Mouse (Mus musculus) heart, embryonic 15.5 days (tissue): ENCODE measurements at regions not wholly inside any gene's neighbourhood (a gene's known extent, or its start where the extent isn't known, plus 50 kb on each side); places are given as distances from the start of the nearest gene placed in this dataset.
"Not testable (repeated sequence)": the region's sequence is repeated elsewhere in the genome, so short reads cannot be mapped to it uniquely, and the experiment has no call there.

Experiments used
- ATAC-seq: fragments of 200-750 bp; cut with Nextera tagmentation; replicated peaks from 2 replicates; pipeline ENCODE4 v1.8.0; 2017; ENCODE audit warnings: low read depth, moderate TSS enrichment; ENCODE audit not compliant: insufficient number of reproducible peaks, insufficient read depth, low FRiP score
- H3K27ac ChIP-seq: fragments of 300-500 bp; sonication (generic); 2 replicates; pipeline ENCODE4 v1.5.1; 2015; ENCODE audit warnings: mild to moderate bottlenecking, inconsistent platforms
- H3K27me3 ChIP-seq: fragments of 300-500 bp; sonication (generic); 2 replicates; pipeline ENCODE4 v1.6.1; 2015; ENCODE audit warnings: inconsistent platforms
- H3K36me3 ChIP-seq: fragments of 300-500 bp; sonication (generic); 2 replicates; pipeline ENCODE4 v1.6.1; 2015; ENCODE audit warnings: mild to moderate bottlenecking, inconsistent platforms
- H3K4me1 ChIP-seq: fragments of 300-500 bp; sonication (generic); replicated peaks from 2 replicates; pipeline ENCODE4 v1.6.1; 2015; ENCODE audit warnings: inconsistent platforms
- H3K4me2 ChIP-seq: fragments of 300-500 bp; sonication (generic); 2 replicates; pipeline ENCODE4 v1.6.1; 2015; ENCODE audit warnings: inconsistent platforms, mild to moderate bottlenecking, moderate library complexity
- H3K4me3 ChIP-seq: fragments of 300-500 bp; sonication (generic); 2 replicates; pipeline ENCODE4 v1.5.1; 2015; ENCODE audit warnings: mild to moderate bottlenecking, inconsistent platforms
- H3K9ac ChIP-seq: fragments of 300-500 bp; sonication (generic); 2 replicates; pipeline ENCODE4 v1.6.1; 2015; ENCODE audit warnings: mild to moderate bottlenecking, inconsistent platforms
- H3K9me3 ChIP-seq: fragments of 300-500 bp; sonication (generic); replicated peaks from 2 replicates; pipeline ENCODE4 v1.6.1; 2016; ENCODE audit warnings: inconsistent platforms
- WGBS: fragments of 180-500 bp; shearing (Covaris S2); methylation state at CpG from one replicate; pipeline ENCODE4 v1.1.7; 2015; ENCODE audit warnings: mixed read lengths; 5-methylcytosine and 5-hydroxymethylcytosine counted together

DNA sequence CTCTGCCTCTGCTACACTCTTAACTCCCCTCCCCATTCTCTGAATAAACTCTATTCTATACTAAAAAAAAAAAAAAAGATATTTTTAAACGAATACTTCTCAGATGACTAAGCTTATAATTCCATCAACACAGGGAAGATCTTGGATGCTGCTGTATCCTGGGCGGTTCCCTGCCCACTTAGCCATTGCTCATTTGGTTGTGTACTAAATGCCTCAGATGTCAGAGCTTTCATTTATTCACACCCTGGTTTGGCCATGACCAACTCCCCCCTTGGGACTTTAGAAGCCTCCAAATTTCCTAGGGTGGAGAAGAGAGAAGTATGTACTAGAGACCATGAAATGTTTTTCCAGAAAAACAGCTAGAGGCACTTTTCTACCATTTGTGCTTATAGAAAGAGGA is 382.3 kb upstream of the Klhl29 start:
- Histone ChIP-seq H3K9ac (no peak overlapping the region), H3K4me2 (no peak overlapping the region), H3K27ac (no peak overlapping the region), H3K4me3 (no peak overlapping the region), H3K36me3 (no peaks in the 10 kb centered on the region), H3K9me3 (no peaks in the 10 kb centered on the region), H3K27me3 (no peaks in the 10 kb centered on the region), H3K4me1 (no peaks in the 10 kb centered on the region)
- WGBS = 59% methylated on average over 2 of the region's 2 CpGs
- ATAC-seq = no peak

DNA sequence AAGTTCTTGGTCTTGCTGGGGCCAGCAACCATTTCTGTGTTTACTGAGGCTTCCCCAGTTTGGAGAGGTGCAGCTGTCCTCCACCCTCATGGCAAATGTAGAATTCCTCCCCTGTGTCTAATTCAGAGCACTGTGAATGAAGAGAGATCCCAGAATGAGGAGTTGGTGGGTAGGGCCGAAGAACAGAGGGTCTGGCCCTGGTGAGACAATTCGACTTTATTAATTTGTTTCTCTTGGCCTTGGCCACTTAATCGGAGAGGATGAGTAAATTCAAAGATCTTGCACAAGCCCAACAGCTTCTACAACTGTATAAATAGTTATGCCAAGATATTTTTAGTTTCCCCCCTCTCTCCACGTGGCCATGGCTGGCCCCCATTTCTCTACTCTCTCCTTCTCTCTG is 381.9 kb upstream of the Klhl29 start:
- no peak overlapping the region for H3K9ac ChIP-seq
- H3K36me3 ChIP-seq = no peaks in the 10 kb centered on the region
- no peaks in the 10 kb centered on the region for H3K27me3 ChIP-seq
- 70% methylated on average over 4 of the region's 4 CpGs for WGBS
- H3K4me2 ChIP-seq = no peak overlapping the region
- ATAC-seq = no peak
- H3K4me1 ChIP-seq = no peaks in the 10 kb centered on the region
- no peaks in the 10 kb centered on the region for H3K9me3 ChIP-seq
- no peak overlapping the region for H3K27ac ChIP-seq
- H3K4me3 ChIP-seq = no peak overlapping the region

DNA sequence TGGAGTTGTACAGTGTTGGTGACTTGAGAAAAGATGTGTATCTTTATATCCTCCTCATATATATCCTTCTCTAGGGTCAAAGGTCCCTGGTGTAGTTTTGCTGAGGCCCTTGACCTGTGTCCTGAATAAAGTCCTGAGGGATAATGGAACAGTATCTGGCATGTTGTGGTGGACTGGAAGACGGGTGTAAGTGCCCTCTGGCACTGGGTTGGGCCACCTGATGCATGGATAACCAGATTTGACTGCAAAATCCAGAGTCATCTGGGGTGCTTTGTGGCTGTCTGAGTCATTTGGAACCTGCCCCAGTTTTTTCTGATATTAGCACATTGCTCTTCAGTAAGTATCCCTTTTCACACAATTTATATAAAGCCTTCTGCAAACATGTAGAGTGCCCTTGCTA is 378.3 kb upstream of the Klhl29 start:
- no peaks in the 10 kb centered on the region for H3K9me3 ChIP-seq
- no peak overlapping the region for H3K4me2 ChIP-seq
- no peak for ATAC-seq
- H3K27ac ChIP-seq = no peak overlapping the region
- H3K36me3 ChIP-seq = no peaks in the 10 kb centered on the region
- H3K4me3 ChIP-seq = no peak overlapping the region
- no peaks in the 10 kb centered on the region for H3K27me3 ChIP-seq
- H3K4me1 ChIP-seq = no peaks in the 10 kb centered on the region
- no peak overlapping the region for H3K9ac ChIP-seq
- WGBS = 53% methylated on average over 1 of the region's 1 CpGs

DNA sequence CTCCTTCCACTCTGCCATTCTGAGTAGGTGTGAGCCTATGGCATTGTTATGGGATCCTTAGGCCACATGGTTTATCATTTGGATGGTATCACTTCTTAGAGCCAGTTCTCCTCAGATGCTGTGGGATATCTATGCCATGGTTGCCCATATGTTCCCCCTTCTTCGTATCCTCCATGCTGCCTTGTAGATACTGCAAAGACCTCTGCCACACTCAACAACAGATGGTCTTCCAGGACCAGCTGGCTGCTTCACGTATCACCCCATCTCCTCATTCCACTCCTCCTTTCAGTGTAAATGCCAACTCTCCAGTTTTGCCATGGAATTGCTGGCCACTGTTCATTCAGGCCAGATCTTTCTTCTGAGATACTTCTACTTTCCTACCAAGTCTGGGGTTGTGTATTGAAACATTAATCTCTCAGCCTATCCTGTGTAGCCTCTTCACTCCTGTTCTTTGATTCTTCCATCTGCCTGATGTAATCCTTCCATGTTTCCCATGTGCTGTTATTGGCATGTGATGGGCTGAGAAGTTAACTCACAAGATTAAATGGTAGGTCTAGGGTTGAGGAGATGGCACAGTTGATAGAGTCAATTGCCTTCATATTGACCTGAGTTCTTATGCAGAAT is 368.7 kb upstream of the Klhl29 start:
- no peak for ATAC-seq
- 79% methylated on average over 2 of the region's 2 CpGs for WGBS

DNA sequence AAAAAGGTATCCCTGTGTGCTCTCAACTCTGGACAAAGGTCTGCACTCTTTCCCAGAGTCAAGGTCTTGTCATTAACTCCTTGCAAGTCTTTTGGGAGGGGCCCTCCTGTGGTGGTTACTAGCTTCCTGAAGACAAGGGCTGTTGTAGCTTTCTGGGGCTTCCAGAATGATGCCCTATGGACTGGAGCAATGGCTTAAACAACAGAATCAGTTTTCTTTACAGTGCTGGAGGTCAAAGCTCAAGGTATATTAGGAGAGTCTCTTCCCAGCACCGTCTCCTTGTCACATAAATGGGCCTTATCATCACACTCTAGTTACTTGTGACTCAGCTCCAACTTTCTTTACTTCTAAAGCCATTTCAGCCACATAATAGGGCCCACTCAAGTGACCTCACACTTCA is 360.6 kb upstream of the Klhl29 start:
- WGBS = 53% methylated on average over 1 of the region's 1 CpGs
- no peak overlapping the region for H3K4me3 ChIP-seq
- no peaks in the 10 kb centered on the region for H3K4me1 ChIP-seq
- no peaks in the 10 kb centered on the region for H3K27me3 ChIP-seq
- ATAC-seq = no peak
- H3K4me2 ChIP-seq = no peak overlapping the region
- H3K9ac ChIP-seq = no peak overlapping the region
- H3K27ac ChIP-seq = no peak overlapping the region
- no peaks in the 10 kb centered on the region for H3K9me3 ChIP-seq
- no peaks in the 10 kb centered on the region for H3K36me3 ChIP-seq

More for the DNA sequence above, 368.7 kb upstream of the Klhl29 start:
- no peaks in the 10 kb centered on the region for H3K27me3 ChIP-seq
- H3K4me1 ChIP-seq = no peaks in the 10 kb centered on the region
- no peak overlapping the region for H3K9ac ChIP-seq
- H3K4me2 ChIP-seq = no peak overlapping the region
- H3K27ac ChIP-seq = no peak overlapping the region
- no peaks in the 10 kb centered on the region; the same call in 1 of the 2 replicates for H3K9me3 ChIP-seq
- H3K36me3 ChIP-seq = no peaks in the 10 kb centered on the region
- H3K4me3 ChIP-seq = no peak overlapping the region

DNA sequence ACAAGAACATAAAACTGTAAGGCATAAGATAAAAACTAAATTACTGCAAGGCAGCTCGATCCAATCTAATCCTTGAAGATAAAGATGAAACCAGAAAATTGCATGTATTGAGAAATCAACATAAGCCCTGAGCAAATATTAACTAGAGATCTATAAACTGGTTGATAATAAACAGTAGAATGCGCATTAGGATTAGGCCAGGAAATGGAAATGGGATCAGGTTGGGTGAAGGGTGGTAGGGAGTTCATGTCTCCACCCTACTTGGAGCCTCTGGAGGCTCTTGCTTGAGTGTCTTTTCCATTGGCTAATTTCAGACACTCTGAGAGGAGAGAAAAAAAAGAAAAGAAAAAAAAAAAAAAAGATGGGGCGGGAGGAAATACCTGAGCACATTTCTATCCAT is 359.4 kb upstream of the Klhl29 start:
- no peaks in the 10 kb centered on the region for H3K27me3 ChIP-seq
- H3K9ac ChIP-seq = no peak overlapping the region
- no peaks in the 10 kb centered on the region for H3K9me3 ChIP-seq
- no peaks in the 10 kb centered on the region for H3K36me3 ChIP-seq
- H3K27ac ChIP-seq = no peak overlapping the region
- H3K4me3 ChIP-seq = no peak overlapping the region
- 76% methylated on average over 3 of the region's 3 CpGs for WGBS
- no peaks in the 10 kb centered on the region for H3K4me1 ChIP-seq
- H3K4me2 ChIP-seq = no peak overlapping the region
- ATAC-seq = no peak

DNA sequence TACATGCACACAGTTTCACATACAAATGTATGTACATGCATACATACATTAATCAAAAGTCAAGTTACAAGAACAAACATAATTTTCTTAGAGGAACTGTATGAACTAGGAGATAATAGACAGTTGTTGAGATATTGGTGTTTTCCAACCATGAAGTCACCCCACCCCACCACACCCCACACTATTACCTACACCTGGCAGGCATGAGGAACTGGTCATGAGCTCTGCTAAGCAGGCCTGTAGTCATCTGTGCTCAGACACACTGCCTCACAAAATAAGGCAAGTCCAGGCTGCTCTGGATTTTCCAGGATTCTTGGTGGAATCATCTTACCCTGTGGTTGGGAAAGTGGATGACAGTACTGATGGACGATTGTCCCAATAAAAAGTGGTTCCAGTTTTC is 347.6 kb upstream of the Klhl29 start:
- no peaks in the 10 kb centered on the region for H3K36me3 ChIP-seq
- H3K27ac ChIP-seq = no peak overlapping the region
- H3K27me3 ChIP-seq = no peaks in the 10 kb centered on the region
- no peak for ATAC-seq
- H3K4me2 ChIP-seq = no peak overlapping the region
- no peaks in the 10 kb centered on the region for H3K4me1 ChIP-seq
- no peak overlapping the region for H3K4me3 ChIP-seq
- WGBS = 65% methylated on average over 1 of the region's 1 CpGs
- H3K9me3 ChIP-seq = no peaks in the 10 kb centered on the region
- no peak overlapping the region for H3K9ac ChIP-seq

DNA sequence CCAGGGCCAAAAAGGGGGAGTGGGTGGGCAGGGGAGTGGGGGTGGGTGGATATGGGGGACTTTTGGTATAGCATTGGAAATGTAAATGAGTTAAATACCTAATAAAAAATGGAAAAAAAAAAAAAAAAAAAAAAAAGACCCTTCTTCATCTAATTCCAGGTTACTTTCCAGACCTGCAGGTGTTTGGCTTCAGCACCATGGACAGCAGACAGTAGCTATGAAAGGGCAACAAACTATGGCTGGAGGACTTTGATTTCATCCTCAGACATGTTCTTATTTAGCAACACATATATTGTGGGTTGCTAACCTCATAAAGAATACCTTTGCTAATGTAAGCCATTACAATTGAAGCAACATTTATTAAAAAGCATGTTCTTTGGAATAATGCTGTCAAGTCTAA is 342.0 kb upstream of the Klhl29 start:
- H3K9ac ChIP-seq, H3K4me1 ChIP-seq, H3K4me3 ChIP-seq, H3K27me3 ChIP-seq, H3K9me3 ChIP-seq, H3K27ac ChIP-seq, H3K36me3 ChIP-seq, H3K4me2 ChIP-seq, ATAC-seq: not testable (repeated sequence)

DNA sequence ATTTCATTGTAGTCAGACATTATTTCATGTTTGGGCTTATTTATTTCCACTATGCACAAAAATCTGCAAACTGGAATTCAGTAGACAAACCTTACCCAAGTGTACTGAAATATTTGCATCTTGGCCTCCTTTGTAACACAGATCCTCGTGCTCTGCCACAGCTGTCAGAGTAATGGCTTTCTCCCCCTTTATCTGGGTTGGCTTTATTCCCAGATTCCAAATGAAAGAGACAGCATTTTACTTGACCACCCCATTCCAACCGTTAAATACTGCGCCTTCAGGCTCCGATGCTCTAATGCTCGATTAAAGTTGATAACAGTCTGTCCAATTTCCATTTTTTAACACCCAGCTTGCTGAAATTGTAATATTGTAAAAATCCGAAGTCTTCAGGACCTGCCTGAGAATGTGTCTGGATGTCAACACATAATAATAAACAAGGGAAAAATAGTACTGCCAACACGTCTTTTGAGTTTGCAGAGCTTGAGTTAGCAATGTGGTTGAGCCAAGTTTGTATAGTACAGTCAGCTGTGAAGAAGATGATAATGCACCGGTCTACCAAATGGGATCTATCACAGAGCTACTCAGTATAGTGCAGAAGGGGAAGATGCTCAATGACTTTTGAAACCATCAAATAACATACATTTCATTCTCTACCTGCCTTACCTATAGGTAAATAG is 323.4 kb upstream of the Klhl29 start:
- Histone ChIP-seq H3K27ac (no peak overlapping the region), H3K36me3 (no peaks in the 10 kb centered on the region)
- ATAC-seq = no peak

DNA sequence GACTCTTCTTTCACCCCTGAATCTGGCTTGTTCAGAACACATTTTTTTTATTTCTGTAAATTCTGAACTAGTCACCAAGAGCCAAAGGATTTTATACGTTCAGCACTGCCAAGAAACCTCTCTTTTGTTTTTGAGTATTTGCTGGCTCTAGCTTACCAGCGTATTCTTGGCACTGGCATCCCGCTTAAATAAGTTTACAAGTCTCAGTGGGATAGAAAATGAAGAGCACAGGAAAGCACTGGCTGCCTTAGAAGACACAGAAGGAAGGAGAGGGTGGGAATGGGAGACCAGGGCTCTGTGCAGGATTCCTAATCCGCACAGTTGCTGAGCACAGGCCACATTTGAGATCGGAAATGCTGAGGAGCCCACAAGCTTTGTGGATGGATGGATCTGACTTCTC is 306.7 kb upstream of the Klhl29 start:
- Histone ChIP-seq H3K36me3 (no peaks in the 10 kb centered on the region), H3K4me1 (no peaks in the 10 kb centered on the region), H3K4me3 (no peak overlapping the region), H3K9me3 (no peaks in the 10 kb centered on the region), H3K9ac (no peak overlapping the region), H3K4me2 (no peak overlapping the region), H3K27me3 (no peaks in the 10 kb centered on the region), H3K27ac (no peak overlapping the region)
- no peak for ATAC-seq
- 77% methylated on average over 5 of the region's 5 CpGs for WGBS

More for the DNA sequence above, 323.4 kb upstream of the Klhl29 start:
- no peak overlapping the region for H3K4me3 ChIP-seq
- H3K4me2 ChIP-seq = no peak overlapping the region
- no peaks in the 10 kb centered on the region for H3K27me3 ChIP-seq
- H3K9me3 ChIP-seq = no peaks in the 10 kb centered on the region
- H3K4me1 ChIP-seq = no peaks in the 10 kb centered on the region
- no peak overlapping the region for H3K9ac ChIP-seq
- WGBS = 52% methylated on average over 8 of the region's 8 CpGs

DNA sequence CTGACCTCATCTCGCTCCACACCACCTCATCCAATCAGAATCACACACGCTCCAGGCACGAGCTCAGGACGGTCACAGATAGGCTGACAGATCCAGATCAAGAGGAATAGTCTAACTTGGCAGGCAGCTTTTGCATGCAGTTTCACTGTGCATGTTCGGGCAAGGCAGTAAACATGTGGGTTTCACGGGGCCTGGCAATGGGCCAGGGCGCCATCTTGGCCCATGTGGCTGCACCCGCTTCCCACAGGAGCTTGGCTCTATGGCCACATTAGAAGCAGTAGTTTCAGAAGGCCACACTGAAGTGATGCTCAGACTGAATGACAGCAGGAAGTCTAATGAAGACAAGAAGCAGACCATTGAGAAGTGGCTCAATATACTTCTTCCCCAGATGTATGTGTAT is 302.6 kb upstream of the Klhl29 start:
- not testable (repeated sequence) for H3K4me2 ChIP-seq, H3K9me3 ChIP-seq, ATAC-seq, H3K4me3 ChIP-seq, H3K9ac ChIP-seq, H3K4me1 ChIP-seq, H3K27me3 ChIP-seq, H3K36me3 ChIP-seq, H3K27ac ChIP-seq
- WGBS = 81% methylated on average over 8 of the region's 8 CpGs

DNA sequence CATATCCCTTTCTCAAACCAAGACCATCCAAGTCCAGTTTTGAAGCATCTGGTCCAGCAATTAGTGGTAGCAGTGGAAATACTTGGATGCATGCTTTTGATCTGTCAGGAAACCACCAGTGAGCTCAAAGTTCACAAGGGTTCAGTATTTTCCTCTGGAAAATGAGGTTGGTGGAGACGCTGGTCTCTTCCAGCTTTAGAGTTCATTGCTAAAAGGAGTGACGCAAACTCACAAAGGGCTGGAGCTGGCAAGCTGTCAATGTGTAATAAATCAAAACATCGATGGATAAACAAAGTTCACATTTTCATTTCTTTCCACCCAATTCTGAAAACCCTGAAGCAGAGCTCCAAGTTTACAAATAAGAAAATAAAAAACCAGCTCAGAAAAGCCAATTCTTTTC is 293.0 kb upstream of the Klhl29 start:
- ATAC-seq = no peak
- Histone ChIP-seq H3K4me1 (no peaks in the 10 kb centered on the region), H3K9ac (no peak overlapping the region), H3K27ac (no peak overlapping the region), H3K36me3 (no peaks in the 10 kb centered on the region), H3K4me2 (no peak overlapping the region), H3K4me3 (no peak overlapping the region), H3K27me3 (no peaks in the 10 kb centered on the region), H3K9me3 (no peaks in the 10 kb centered on the region)
- WGBS = 75% methylated on average over 3 of the region's 3 CpGs
